Mouse (Mus musculus): Measurements from ENCODE around the gene Ncf2.

Ncf2 gene

GRCm38 (mm10) chr1:152831003-152831402 lies 31.0 kb downstream of the Ncf2 start:
- no peak for DNase-seq (ENCODE audit: low spot score in 2 of 2)

GRCm38 (mm10) chr1:152831619-152832018 lies 31.6 kb downstream of the Ncf2 start:
- DNase-seq (ENCODE audit: low spot score in 2 of 2): no peak

- DNase-seq (ENCODE audit: low spot score in 2 of 2): no peak
These were observed 32.3 kb downstream of the Ncf2 start for GRCm38 (mm10) chr1:152832316-152832715.

DNA sequence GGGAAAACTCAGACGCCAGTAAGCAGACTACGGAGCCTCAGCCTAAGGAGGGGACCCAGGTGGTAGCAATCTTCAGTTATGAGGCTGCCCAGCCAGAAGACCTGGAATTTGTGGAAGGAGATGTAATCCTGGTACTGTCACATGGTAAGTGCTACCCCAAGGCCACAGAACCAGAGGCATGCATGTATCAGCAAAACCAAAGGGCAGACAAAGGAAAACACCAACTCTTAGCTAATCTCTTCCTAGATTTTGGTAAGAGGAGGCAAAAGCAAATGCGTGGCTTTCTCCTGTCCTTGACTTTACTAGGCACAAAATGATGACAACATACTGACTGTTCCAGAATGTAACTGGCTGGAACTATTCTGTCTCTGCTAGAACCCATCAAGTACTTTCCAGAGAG lies 35.1 kb downstream of the Ncf2 start:
- no peak for DNase-seq (ENCODE audit: low spot score in 2 of 2)

DNA sequence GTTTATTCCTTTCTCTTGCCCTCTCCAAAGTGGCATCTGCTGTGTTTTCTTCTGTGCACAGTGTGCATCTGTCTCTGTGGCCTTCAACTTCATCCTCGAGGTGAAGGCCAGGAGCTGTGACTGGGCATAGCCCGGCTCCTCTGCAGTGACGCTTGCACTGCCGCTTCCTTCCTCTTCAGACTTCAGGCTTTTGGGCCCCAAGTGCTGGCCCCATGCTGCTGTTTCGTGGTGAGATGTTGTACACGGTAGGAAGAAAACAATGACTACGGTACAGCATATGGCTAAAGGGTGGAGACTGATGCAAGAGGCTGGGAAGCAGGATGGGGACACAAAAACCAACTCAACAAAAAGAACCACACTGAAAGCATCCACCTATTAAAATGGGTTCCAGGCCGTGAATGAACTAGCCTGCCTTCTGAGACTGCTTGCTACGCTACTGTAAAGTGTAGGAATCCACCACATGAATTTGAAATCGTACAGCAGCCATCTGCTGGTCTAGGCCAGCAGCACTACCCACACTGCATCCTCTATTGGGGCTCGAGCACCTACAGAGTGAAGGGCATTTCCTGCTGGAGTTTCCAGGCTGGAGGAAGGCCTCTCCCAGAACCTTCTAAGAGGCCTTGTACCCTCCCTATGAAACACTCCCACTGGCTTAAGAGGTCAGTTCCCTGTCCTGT lies 38.2 kb downstream of the Ncf2 start:
- DNase-seq (ENCODE audit: low spot score in 2 of 2): no peak

DNA sequence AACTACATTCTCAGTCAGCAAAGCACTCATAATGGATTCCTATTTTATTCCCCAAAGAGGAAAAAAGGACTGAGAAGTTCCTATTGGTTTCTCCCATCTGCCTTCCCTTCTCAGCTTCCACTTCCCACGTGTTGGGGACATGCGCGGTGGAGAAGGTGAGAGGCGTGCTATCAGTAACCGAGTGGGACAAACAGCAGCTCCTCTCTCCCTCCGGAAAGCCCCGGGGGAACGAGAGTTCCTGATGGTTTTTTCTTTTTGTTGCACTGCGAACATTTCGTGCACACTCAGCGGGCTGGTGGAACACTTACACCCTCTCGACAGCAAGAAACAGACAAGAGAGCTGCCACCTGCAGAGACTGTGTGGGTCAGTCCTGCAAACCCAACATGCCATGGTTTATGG lies 38.8 kb downstream of the Ncf2 start:
- no peak for DNase-seq (ENCODE audit: low spot score in 2 of 2)

- DNase-seq (ENCODE audit: low spot score in 2 of 2): no peak
These were observed 40.3 kb downstream of the Ncf2 start for GRCm38 (mm10) chr1:152840343-152840742.

GRCm38 (mm10) chr1:152841057-152841456 lies 41.1 kb downstream of the Ncf2 start:
- DNase-seq (ENCODE audit: low spot score in 2 of 2): no peak

DNA sequence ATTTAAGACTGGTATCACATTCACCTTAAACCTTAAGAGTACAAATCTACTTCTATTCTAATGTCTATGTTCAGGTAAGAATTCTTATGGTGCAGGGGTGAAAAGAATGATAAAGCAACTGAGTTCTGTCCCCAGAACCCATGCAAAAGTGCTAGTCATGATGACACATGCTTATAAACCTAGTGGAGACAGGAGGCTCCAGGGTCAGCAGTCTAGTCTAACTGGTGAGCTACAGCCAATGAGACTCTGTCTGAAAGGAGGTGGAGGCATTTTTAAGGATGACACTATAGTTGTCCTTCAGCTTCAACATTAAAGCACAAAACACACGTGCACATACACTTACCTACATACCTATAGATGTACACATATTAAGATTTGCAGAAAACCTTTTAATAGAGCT lies 44.6 kb downstream of the Ncf2 start:
- DNase-seq (ENCODE audit: low spot score in 2 of 2): no peak

DNA sequence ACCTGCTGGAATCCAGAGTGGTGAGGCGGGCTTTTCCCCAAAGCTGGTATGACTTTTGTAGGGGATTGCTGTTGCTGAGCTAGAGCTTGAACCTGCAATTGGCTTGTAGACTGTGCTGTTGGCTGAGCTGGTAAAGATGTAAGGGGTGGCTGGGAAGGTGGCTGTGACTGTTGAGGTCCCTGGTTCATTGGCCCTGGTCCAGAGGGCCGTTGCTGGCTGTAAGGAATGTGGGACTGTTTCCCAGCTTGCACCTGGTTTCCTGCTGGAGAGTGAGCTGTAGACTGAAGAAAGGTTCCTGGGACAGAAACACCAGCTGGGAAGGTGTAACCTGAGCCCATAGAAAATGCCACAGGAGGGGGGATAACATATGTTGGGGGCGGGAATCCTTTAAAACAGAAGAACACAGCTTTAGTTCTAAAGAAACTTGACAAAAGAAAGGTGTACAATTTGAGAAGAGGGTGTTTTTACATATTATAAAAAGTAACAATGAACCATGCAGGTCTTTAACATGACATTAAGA lies 45.3 kb downstream of the Ncf2 start:
- no peak for DNase-seq (ENCODE audit: low spot score in 2 of 2)

- no peak for DNase-seq (ENCODE audit: low spot score in 2 of 2)
These were observed 46.9 kb downstream of the Ncf2 start for GRCm38 (mm10) chr1:152846856-152847255.

DNA sequence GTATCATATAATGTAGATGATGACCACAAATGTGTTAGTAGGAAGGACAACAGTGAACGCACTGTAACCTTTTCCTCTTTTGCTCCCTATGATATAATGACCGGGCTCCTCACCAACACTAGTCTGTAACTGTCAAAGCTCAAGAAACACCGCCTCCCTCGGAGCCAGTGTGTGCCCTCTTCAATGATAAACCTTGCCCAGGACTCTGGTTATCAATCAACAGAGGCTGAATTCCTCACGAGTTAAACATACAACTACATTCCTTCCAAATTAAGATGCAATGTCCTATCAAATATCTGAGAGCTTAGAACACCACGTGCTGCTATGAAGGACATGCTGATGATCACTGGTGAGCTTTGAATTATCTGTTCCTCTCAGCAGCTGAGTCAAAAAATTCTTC lies 69.9 kb downstream of the Ncf2 start:
- no peak for DNase-seq (ENCODE audit: low spot score in 2 of 2)

GRCm38 (mm10) chr1:152871031-152871430 lies 71.0 kb downstream of the Ncf2 start:
- DNase-seq (ENCODE audit: low spot score in 2 of 2): no peak

Data from spleen, postnatal 14 days (tissue).